Mouse (Mus musculus) ovary, postnatal 14 days (tissue): ENCODE data around the gene Acp5.

Source experiments
- DNase-seq: peaks from one replicate; pipeline ENCODE4 v3.0.0; 2022; ENCODE audit warnings: low spot score

The Acp5 gene

GRCm38 (mm10) chr9:22098993-22099696 lies 36.4 kb downstream of the Acp5 start, which contains the start of gene Cnn1:
Gene Cnn1 (plus strand): TSS chr9:22099216.
- no peak for DNase-seq

- peak; percentile 68 for DNase-seq
Measured at GRCm38 (mm10) chr9:22095854-22096307, 39.6 kb downstream of the Acp5 start.

GRCm38 (mm10) chr9:22092746-22093145 lies 42.8 kb downstream of the Acp5 start:
- no peak for DNase-seq

- DNase-seq: no peak
Measured at GRCm38 (mm10) chr9:22089986-22090385, 45.5 kb downstream of the Acp5 start.

- DNase-seq: no peak
Measured at GRCm38 (mm10) chr9:22089281-22089680, 46.2 kb downstream of the Acp5 start.

GRCm38 (mm10) chr9:22087034-22087618 lies 48.4 kb downstream of the Acp5 start:
- DNase-seq: no peak

GRCm38 (mm10) chr9:22086012-22086411 lies 49.5 kb downstream of the Acp5 start:
- no peak for DNase-seq

GRCm38 (mm10) chr9:22085022-22085834 lies 50.3 kb downstream of the Acp5 start, which contains the start of gene Ecsit:
Gene Ecsit (minus strand): TSS chr9:22085438.
- peak; percentile 81 for DNase-seq

GRCm38 (mm10) chr9:22084667-22085021 lies 50.9 kb downstream of the Acp5 start:
- DNase-seq: no peak
